Mouse (Mus musculus): Measurements from ENCODE around the gene Tbc1d15.
"Not testable (repeated sequence)": the region's sequence is repeated elsewhere in the genome, so short reads cannot be mapped to it uniquely, and the experiment has no call there.

The Tbc1d15 gene

GRCm38 (mm10) chr10:115241082-115241595, 10.1 kb downstream of the Tbc1d15 start:
- DNase-seq: no peak

GRCm38 (mm10) chr10:115237931-115238330, 13.3 kb downstream of the Tbc1d15 start:
- no peak for DNase-seq

- no peak for DNase-seq
Observed at GRCm38 (mm10) chr10:115236733-115237132, 14.5 kb downstream of the Tbc1d15 start.

- no peak for DNase-seq
Observed at GRCm38 (mm10) chr10:115235501-115235900, 15.8 kb downstream of the Tbc1d15 start.

DNA sequence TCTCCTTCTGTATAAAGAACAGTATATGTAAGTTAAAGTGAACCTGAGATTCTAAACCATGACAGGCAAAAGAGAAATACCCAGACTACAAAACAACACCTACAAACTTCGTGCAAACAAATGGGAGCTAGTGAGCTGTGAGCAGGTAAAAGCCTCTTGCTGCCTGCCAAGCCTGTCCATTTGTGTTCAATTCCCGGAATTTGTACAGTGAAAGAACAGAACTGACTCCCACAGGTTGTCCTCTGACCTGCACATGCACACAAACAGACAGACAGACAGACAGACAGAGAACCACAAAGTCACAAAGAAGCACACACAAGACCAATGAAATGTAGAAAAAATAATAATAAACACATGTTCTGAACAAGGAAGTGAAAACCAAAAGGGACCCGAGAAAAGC, 17.5 kb downstream of the Tbc1d15 start:
- no peak for DNase-seq

GRCm38 (mm10) chr10:115232513-115232912, 18.8 kb downstream of the Tbc1d15 start:
- no peak for DNase-seq

DNA sequence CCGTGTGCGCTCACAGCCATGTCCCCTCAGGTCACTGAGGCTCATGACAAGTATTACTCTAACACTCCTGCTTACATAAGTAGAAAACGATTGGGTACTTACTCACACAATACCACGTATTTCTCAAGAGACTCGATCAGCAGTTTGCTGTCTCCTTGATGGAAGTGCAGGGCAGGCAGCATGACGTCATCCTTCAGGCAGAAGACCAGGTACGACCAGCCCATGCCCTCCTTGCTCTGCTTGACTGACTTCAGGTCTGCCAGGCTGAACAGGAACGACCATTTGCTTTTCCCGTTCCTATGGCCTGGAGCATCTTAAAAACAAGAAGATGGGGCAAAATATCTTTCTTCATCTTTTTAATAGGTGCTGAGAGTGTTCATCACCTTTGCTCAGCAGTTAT, 22.2 kb downstream of the Tbc1d15 start:
- DNase-seq: no peak

DNA sequence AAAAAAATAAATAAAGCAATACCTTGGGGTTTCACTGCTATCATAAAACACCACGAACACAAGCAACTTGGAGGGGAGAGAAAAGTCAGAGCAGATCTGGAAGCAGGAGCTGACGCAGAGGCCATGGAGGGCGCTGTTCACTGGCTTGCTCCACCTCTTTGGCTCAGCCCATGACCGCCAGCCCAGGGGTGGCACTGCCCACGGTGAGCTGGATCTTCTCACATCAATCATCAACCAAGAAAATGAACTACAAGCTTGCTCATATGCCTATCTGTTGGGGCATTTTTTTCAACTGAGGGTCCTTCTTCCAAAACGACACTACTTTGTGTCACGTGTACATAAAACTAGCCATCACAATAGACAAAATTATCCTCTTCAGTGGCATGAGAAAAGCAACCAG, 24.7 kb downstream of the Tbc1d15 start:
- no peak for DNase-seq

DNA sequence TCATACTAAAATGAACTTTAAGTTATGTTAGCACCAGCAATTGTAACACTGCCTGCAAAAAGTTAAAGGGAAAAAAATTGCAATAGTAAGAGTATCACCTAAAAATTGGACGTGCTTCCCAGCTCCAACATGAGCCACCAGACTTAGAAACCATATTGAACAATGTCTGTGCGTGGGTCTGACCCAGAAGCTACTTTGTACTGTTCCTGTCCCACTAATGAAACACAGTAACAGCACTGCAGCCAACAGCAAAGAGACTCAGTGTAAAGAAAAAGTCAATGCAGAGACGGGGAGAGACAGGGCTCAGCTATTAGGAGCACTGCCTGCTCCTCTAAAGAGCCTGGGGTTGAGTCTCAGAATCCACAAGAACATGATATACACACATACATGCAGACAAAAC, 27.4 kb downstream of the Tbc1d15 start:
- DNase-seq: no peak

DNA sequence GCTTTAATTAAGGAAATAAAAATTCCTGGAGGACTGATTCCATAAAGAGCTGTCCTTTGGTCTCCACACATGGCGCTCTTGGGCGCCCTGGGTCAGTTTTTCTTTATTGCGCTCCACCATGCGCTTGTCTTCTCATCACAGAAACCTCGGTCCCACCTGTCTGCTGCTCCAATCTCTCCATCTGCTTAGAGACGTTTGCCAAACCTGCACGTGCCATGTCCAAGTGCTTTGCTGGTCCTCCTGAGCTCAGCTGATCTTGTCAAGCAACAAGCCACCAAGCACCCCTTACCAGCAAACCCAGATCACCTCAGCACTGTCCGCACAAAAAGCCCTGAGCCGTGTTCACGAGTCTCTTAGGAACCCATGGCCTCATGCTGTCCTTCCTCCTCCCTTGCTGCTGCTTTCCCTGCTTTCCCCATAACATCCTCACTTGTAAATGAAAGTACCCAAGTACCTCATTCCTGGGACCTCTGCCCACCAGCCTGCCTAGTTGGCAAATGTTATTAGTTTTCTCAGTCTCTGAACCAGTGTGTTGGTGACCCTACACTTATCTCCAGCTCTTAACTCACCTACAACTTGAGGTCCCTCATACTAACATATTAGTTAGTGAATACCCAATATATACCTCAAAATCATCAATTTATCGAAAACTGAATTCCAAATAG, 38.2 kb downstream of the Tbc1d15 start:
- peak; percentile 70 for DNase-seq

DNA sequence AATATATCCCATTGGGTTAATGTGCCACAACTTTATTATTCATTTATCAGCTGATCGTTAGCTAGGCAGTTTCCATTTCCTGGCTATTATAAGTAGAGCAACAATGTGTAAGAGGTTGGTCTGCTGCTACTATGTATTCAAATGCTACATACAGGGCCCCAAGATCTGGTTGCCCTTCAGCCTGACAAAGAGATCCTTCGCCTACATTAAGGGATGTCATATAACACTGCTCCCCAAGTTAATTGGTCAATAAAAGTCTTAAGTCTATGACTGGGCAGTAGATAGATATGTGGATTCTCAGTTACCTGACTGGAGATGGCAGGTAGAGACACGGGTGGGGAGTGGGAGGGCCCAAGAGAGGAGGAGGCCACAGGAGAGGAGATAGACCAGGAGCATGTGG, 45.4 kb downstream of the Tbc1d15 start:
- no peak for DNase-seq

- no peak for DNase-seq
Observed at GRCm38 (mm10) chr10:115205284-115205683, 46.0 kb downstream of the Tbc1d15 start.

DNA sequence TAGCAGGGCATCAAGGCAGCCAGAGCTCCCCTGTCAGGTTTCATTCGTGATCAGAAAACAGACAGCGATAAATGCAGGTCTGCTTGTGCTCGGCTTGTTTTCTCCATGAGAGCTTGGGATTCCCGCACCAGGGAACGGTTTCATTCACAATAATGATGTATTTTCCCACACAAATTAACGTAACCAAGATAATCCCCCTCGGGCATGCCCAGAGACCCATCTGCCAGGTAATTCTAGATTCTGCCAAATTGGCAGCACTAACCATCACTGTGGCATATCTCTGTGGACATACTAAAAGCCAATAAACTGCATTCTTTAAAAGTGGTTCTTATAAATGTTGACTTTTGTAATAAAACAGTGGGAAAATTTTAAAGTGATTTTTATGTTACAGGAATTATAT, 60.1 kb downstream of the Tbc1d15 start:
- DNase-seq: peak; percentile 47

GRCm38 (mm10) chr10:115187390-115187789, 63.9 kb downstream of the Tbc1d15 start:
- DNase-seq: no peak

DNA sequence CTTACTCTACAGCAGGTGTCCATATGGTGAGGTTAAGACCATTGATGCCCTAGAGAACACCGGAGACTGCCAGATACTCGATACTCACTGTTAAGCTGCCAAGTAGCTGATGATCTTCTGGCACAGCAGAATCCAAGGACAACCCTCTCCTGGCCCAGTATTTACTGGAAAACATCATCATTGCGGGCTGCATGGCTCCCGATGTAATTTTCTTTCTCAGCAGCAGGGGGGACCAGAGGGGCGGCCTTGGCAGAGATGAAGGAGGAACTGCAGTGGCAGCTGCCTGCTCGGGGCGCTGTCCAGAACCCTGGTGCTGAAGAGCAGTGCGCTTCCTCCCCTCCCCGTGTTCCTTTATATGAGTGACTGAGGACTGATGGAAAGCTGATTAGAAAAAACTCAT, 66.6 kb downstream of the Tbc1d15 start, which contains the start of gene Tph2:
TSS of gene Tph2 (minus strand) at position 326 of the 400 bp plus-strand sequence.
- DNase-seq: peak; percentile 81

DNA sequence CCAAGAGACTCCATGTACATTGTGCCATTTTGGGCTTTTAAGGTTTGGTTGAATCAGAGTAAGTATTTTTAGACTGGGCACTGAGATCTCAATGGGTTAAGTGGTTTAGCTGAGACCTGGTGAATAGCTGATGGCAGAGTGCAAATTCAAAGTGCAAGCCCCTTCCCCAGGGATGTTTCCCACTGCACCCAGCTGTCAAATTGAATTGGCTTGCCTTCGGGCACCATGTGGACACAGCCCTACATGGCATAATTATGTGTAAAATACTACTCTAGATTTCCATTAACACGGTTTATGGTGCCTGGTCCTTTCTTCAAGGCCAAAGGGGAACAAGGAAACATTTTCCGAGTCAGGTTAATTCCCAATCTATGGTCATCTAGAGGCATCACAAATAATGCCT, 70.2 kb downstream of the Tbc1d15 start:
- no peak for DNase-seq

- not testable (repeated sequence) for DNase-seq
Observed at GRCm38 (mm10) chr10:115178019-115178418, 73.2 kb downstream of the Tbc1d15 start.

DNA sequence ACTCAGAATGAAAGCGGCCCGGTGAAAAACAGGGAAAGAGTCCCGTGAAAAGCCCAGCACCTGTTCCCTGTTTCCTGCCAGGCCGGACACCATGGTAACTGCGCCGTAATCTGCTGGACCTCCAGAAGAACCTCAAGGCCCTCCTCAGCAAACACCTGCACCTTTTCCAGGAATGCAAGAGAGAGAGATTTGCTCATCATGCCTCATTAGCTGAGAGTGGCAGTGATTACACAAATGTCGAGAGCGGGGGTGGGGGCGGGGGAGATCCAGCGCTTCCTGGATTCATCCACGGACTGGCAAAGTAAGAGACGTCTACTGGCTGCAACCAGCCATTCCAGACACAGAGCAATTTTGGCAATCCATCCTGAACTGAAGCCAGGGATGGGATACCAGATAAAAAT, 75.7 kb downstream of the Tbc1d15 start:
- peak; percentile 81 for DNase-seq

GRCm38 (mm10) chr10:115173336-115173735, 77.9 kb downstream of the Tbc1d15 start:
- no peak for DNase-seq

DNA sequence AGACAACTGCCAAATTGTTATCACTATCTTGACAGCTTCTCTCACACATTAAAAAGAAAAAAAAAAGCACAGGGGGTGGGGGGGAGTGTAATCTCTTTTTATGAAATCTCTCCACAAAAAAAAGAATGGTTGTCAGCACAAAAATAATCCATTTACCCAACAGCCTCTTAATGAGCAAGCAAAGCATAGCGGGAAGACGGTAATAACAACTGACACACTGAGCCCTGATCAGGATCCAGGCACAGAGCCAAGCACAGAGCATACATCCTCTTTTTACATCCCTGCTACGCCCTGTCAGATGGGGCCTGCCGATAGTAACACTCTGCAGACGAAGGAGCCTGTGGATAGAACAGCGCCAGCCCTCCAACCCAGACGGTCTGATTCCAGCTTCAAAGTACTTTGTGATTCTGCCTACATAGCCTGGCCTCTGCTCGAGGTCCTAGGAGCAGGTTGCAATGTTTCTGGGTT, 79.9 kb downstream of the Tbc1d15 start:
- DNase-seq: no peak

DNA sequence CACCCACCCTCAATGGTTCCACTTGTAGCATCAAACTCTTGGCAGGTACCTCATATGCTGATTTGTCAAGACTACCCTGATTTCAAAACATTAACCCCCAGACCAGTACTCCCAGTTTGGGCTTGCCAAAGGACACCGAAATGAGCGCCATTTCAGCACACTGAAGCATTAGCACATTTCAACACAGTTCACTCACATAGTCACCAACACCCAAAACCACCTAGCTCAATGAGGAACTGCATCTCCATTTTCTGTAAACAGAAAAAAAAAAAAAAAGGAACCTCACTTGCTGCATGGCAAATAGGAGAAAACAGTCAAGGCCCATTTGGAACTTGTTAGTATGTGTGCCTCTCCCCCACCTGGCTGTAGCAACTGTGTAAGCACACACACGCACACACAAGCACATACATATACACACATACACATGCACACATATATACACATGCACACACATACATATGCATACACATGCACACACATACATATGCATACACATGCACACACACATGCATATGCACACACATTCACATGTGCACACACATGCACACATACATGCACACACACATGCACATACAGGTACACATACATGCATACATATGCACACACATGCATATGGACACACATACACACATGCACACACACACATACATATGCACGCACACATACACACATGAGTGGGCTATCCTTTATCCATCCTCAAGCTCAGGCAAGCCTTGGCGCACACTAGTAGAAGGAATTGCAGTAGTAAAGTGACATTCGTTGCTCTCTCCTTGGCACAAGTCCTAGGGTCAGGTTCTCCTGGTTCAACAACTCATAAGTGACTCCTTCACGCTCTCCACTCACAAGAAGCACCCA, 80.5 kb downstream of the Tbc1d15 start:
- DNase-seq: no peak

- no peak for DNase-seq
Observed at GRCm38 (mm10) chr10:115169410-115169809, 81.9 kb downstream of the Tbc1d15 start.

- DNase-seq: no peak
Observed at GRCm38 (mm10) chr10:115160289-115160688, 91.0 kb downstream of the Tbc1d15 start.

Measured in cerebellum, adult 9-10 months (tissue).